Mouse (Mus musculus) embryo, embryonic 10 days (tissue): ENCODE results near the gene Fgfr2.

ENCODE experiments used
- DNase-seq: peaks from one replicate; pipeline ENCODE4 v3.0.0-alpha.2; 2015; ENCODE audit warnings: low spot score

Gene Fgfr2

GRCm38 (mm10) chr7:132171716-132172115, 951.4 kb downstream of the Fgfr2 start:
- no peak for DNase-seq

- DNase-seq: no peak
Measured at GRCm38 (mm10) chr7:132169419-132170169, 953.6 kb downstream of the Fgfr2 start.

- no peak for DNase-seq
Measured at GRCm38 (mm10) chr7:132167239-132167638, 955.9 kb downstream of the Fgfr2 start.

GRCm38 (mm10) chr7:132162254-132162653, 960.9 kb downstream of the Fgfr2 start:
- no peak for DNase-seq

- no peak for DNase-seq
Measured at GRCm38 (mm10) chr7:132158321-132159025, 964.7 kb downstream of the Fgfr2 start.

- DNase-seq: peak; percentile 19
Measured at GRCm38 (mm10) chr7:132154368-132154961, 968.7 kb downstream of the Fgfr2 start, which contains the start of gene Cpxm2. Gene Cpxm2, minus strand, starts transcription at chr7:132154739.

- DNase-seq: no peak
Measured at GRCm38 (mm10) chr7:132153725-132154147, 969.4 kb downstream of the Fgfr2 start.

GRCm38 (mm10) chr7:132145227-132145800, 977.8 kb downstream of the Fgfr2 start:
- no peak for DNase-seq

- DNase-seq: no peak
Measured at GRCm38 (mm10) chr7:132128687-132129086, 994.5 kb downstream of the Fgfr2 start.

- DNase-seq: no peak
Measured at GRCm38 (mm10) chr7:132124948-132125347, 998.2 kb downstream of the Fgfr2 start.

GRCm38 (mm10) chr7:132123211-132123610, 999.9 kb downstream of the Fgfr2 start:
- DNase-seq: no peak

GRCm38 (mm10) chr7:132119817-132120216, 1003.3 kb downstream of the Fgfr2 start:
- no peak for DNase-seq

- no peak for DNase-seq
Measured at GRCm38 (mm10) chr7:132111770-132112169, 1011.4 kb downstream of the Fgfr2 start.

- no peak for DNase-seq
Measured at GRCm38 (mm10) chr7:132110308-132110707, 1012.8 kb downstream of the Fgfr2 start.

GRCm38 (mm10) chr7:132106891-132107290, 1016.3 kb downstream of the Fgfr2 start:
- no peak for DNase-seq

- no peak for DNase-seq
Measured at GRCm38 (mm10) chr7:132105326-132105725, 1017.8 kb downstream of the Fgfr2 start.

GRCm38 (mm10) chr7:132098441-132098840, 1024.7 kb downstream of the Fgfr2 start:
- peak; percentile 16 for DNase-seq

- no peak for DNase-seq
Measured at GRCm38 (mm10) chr7:132094666-132095065, 1028.5 kb downstream of the Fgfr2 start.

- DNase-seq: no peak
Measured at GRCm38 (mm10) chr7:132091551-132091950, 1031.6 kb downstream of the Fgfr2 start.

- DNase-seq: no peak
Measured at GRCm38 (mm10) chr7:132088606-132089005, 1034.5 kb downstream of the Fgfr2 start.

GRCm38 (mm10) chr7:132088181-132088580, 1035.0 kb downstream of the Fgfr2 start:
- no peak for DNase-seq

- no peak for DNase-seq
Measured at GRCm38 (mm10) chr7:132075825-132076224, 1047.3 kb downstream of the Fgfr2 start.

GRCm38 (mm10) chr7:132074503-132074902, 1048.6 kb downstream of the Fgfr2 start:
- DNase-seq: no peak
